Mouse (Mus musculus) hindbrain, embryonic 14.5 days (tissue): ENCODE measurements around the gene Zfp664. TPM values are rescaled to one million over a fixed set of nuclear protein-coding genes. Genes with fewer than 3 reads are reported as not detected.

Experiments
- ATAC-seq: fragments of 200-750 bp; cut with Nextera tagmentation; 2 replicates; pipeline ENCODE4 v1.8.0; 2017; ENCODE audit warnings: moderate number of reproducible peaks, mild to moderate bottlenecking, moderate TSS enrichment, moderate library complexity; ENCODE audit not compliant: low FRiP score
- DNase-seq: peaks from one replicate; pipeline ENCODE4 v3.0.0-alpha.2; 2015; ENCODE audit warnings: low spot score
- H3K27ac ChIP-seq: fragments of 300-500 bp; sonication (generic); 2 replicates; pipeline ENCODE4 v1.5.1; 2014; ENCODE audit warnings: mild to moderate bottlenecking, moderate library complexity
- H3K27me3 ChIP-seq: fragments of 300-500 bp; sonication (generic); 2 replicates; pipeline ENCODE4 v1.6.1; 2014; ENCODE audit warnings: mild to moderate bottlenecking, low read length, mixed read lengths; ENCODE audit not compliant: control insufficient read depth, insufficient read depth
- H3K36me3 ChIP-seq: fragments of 300-500 bp; sonication (generic); replicated peaks from 2 replicates; pipeline ENCODE4 v1.6.1; 2014; ENCODE audit not compliant: control insufficient read depth, insufficient read depth
- H3K4me1 ChIP-seq: fragments of 300-500 bp; sonication (generic); replicated peaks from 2 replicates; pipeline ENCODE4 v1.6.1; 2014; ENCODE audit warnings: antibody characterized with exemption, low read length, mixed read lengths; ENCODE audit not compliant: control insufficient read depth, insufficient read depth
- H3K4me2 ChIP-seq: fragments of 300-500 bp; sonication (generic); replicated peaks from 2 replicates; pipeline ENCODE4 v1.6.1; 2014; ENCODE audit warnings: mild to moderate bottlenecking, moderate library complexity
- H3K4me3 ChIP-seq: fragments of 300-500 bp; sonication (generic); replicated peaks from 2 replicates; pipeline ENCODE4 v1.5.1; 2014; ENCODE audit warnings: mild to moderate bottlenecking, low read length
- H3K9ac ChIP-seq: fragments of 300-500 bp; sonication (generic); 2 replicates; pipeline ENCODE4 v1.6.1; 2014
- H3K9me3 ChIP-seq: fragments of 300-500 bp; sonication (generic); 2 replicates; pipeline ENCODE4 v1.6.1; 2016; ENCODE audit warnings: low read length; ENCODE audit not compliant: control insufficient read depth
- WGBS: fragments of 180-500 bp; shearing (Covaris S2); extraction: QIAGEN DNeasy Blood & Tissue Kit; methylation state at CpG from one replicate; pipeline ENCODE4 v1.1.7; 2014; 5-methylcytosine and 5-hydroxymethylcytosine counted together
- polyA plus RNA-seq: library from polyadenylated mRNA; unstranded; fragments of >200 nt; fragmentation: Nextera tagmentation; extraction: Ambion mirVana; gene quantifications from 2 replicates; pipeline ENCODE4 v1.2.1, GENCODE M21; 2014

Zfp664 gene
- polyA plus RNA-seq, 1 experiment from 2014 or later, result 76.3 TPM

DNA sequence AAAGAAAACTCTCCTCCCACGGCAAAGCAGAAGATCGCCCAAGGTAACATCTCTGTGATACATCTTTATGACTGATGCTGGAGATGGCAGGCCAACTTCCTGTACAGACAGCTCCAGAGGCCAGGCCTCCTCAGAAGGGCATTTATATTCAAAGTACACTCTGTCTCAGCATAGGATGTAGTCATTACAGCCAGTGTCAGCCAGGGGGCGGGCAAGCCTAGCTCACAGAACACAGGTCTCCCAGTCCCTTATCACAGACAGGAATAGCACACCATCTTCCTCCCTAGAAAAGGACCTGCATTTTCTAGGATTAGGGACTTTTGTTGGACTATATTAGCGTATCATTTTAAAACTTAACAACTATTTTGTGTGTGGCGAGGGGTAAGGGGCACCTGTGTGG is 46.4 kb downstream of the Zfp664 start:
- Histone ChIP-seq H3K27me3 (no peaks in the 10 kb centered on the region), H3K36me3 (no peaks in the 10 kb centered on the region), H3K4me3 (no peak overlapping the region), H3K4me2 (no peak overlapping the region), H3K27ac (no peak overlapping the region), H3K9ac (no peak overlapping the region), H3K4me1 (peaks cover 14% of the 10 kb centered on the region), H3K9me3 (no peaks in the 10 kb centered on the region)
- DNase-seq, result peak; percentile 86
- WGBS, result 20% methylated on average over 5 of the region's 5 CpGs
- ATAC-seq, result peak; percentile 81

DNA sequence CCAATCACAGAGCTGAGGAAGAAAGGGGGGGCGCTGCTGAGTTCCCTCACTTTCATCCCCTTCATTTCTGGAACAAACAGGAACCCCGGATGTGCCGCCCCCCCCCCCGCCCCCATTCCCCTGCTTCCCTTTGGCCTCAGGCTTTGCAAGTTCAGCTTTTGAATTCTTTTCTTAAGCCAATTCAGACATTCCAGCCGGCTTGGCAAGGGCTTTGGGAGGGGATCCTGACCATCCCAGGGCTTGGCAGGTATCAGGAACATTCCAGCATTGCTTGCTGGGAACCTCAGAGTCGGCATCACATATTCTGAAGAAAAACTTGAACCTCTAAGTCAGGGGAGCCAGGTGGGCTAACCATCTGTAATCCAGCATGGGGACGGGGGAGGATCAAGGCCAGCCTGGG is 49.8 kb downstream of the Zfp664 start:
- H3K27ac ChIP-seq, result no peak overlapping the region
- 62% methylated on average over 6 of the region's 7 CpGs for WGBS
- DNase-seq, result no peak
- no peak for ATAC-seq
- H3K4me3 ChIP-seq, result no peak overlapping the region
- no peaks in the 10 kb centered on the region for H3K36me3 ChIP-seq
- H3K9me3 ChIP-seq, result no peaks in the 10 kb centered on the region
- H3K4me2 ChIP-seq, result no peak overlapping the region
- peaks cover 17% of the 10 kb centered on the region for H3K4me1 ChIP-seq
- H3K27me3 ChIP-seq, result no peaks in the 10 kb centered on the region
- H3K9ac ChIP-seq, result no peak overlapping the region

DNA sequence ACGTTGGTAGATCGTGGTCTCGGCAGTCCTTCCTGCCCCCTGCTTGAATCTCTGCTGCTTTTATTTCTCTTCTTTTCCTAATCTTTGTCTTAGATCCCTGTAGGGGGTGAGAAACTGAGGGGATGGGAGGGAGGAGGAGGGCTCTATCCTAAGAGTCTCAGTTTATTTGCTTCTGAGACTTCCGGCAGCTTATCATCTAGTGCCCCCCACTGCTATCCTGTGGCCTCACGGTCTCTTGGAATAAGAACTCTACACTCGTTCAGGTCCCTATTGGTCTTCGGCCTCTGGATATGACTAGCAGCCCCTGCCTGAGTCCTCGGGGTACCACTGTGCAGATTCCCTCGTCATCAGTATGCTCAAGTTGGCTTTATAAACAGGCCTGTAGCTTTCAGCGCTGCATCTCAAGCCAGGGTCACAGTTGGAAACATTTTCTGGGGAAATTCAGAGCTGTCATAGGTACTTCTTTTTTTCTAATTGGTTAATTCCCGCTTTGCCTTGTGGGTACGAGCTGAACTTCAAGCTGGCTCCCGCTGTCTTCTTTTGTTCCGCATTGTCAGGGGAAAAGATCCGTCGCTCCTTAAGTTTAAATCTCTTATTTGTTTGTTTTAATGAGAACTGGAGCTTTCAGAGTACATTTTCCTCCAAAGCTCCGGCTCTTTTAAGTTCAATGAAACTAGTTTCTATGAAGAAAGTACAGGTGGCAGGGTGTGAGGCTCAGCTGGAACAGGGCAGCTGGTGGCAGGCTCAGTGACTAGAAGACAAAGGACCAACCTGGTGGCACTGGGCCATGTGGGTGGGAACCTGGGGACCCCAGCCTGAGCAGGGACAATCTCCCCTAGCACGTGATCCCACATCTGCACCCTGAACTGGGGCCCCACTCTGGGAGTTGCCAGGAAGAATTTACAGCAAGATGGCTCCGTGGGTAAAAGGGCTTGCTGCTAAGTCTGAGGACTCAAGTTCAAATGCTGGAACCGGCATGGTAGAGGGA is 50.7 kb downstream of the Zfp664 start:
- Histone ChIP-seq H3K27me3 (no peaks in the 10 kb centered on the region), H3K4me3 (no peak overlapping the region), H3K4me1 (peaks cover 17% of the 10 kb centered on the region), H3K9me3 (no peaks in the 10 kb centered on the region), H3K36me3 (no peaks in the 10 kb centered on the region), H3K9ac (no peak overlapping the region), H3K27ac (peak overlapping the region; percentile 59; the same call in 1 of the 2 replicates), H3K4me2 (no peak overlapping the region)
- WGBS, result 25% methylated on average over 20 of the region's 20 CpGs
- DNase-seq, result no peak
- ATAC-seq, result no peak

DNA sequence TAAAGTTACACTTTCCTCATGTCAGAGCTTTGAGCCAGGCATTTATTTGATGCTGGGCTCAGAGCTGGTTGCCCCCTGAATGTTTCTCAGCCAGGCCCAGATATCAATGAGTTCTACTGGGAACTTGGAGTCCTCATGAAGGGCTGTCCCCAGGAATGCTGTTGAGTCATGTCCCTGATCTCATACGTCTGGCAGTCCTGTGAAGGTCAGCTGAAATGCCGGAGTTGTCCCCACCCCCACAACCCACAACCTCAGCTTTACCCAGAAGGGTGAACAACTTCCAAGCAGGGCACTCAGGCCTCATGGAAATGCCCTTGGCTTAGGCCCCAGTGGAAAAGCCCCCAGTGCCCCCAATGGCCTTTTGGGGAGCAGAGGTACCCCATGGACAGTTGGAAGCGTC is 57.3 kb downstream of the Zfp664 start:
- peaks cover 12% of the 10 kb centered on the region for H3K4me1 ChIP-seq
- no peak for DNase-seq
- H3K4me3 ChIP-seq, result no peak overlapping the region
- no peak overlapping the region for H3K27ac ChIP-seq
- 81% methylated on average over 3 of the region's 3 CpGs for WGBS
- H3K4me2 ChIP-seq, result no peak overlapping the region
- no peaks in the 10 kb centered on the region for H3K27me3 ChIP-seq
- no peaks in the 10 kb centered on the region for H3K9me3 ChIP-seq
- ATAC-seq, result no peak
- no peaks in the 10 kb centered on the region for H3K36me3 ChIP-seq
- H3K9ac ChIP-seq, result no peak overlapping the region

DNA sequence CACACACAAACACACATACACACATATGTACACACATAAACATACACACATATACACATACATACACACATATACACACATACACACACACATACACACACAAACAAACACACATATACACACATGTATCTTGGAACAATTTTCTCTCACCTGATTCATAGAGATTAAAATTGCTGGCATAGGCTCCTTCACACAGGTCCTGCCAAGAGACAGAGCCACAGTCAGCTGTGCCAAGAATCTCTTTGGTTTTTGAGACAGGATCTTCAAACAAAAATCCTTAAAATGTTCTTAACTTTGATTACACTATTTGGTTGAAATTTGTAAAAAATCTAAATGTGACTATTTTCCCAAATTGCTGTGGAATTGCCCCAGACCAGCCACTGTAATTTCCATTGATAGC is 58.9 kb downstream of the Zfp664 start:
- no peaks in the 10 kb centered on the region for H3K27me3 ChIP-seq
- H3K9ac ChIP-seq, result no peak overlapping the region
- ATAC-seq (no peak), DNase-seq (no peak)
- no peaks in the 10 kb centered on the region for H3K36me3 ChIP-seq
- no peaks in the 10 kb centered on the region for H3K9me3 ChIP-seq
- H3K4me1 ChIP-seq, result peaks cover 12% of the 10 kb centered on the region
- H3K27ac ChIP-seq, result no peak overlapping the region
- no peak overlapping the region for H3K4me3 ChIP-seq
- H3K4me2 ChIP-seq, result no peak overlapping the region

DNA sequence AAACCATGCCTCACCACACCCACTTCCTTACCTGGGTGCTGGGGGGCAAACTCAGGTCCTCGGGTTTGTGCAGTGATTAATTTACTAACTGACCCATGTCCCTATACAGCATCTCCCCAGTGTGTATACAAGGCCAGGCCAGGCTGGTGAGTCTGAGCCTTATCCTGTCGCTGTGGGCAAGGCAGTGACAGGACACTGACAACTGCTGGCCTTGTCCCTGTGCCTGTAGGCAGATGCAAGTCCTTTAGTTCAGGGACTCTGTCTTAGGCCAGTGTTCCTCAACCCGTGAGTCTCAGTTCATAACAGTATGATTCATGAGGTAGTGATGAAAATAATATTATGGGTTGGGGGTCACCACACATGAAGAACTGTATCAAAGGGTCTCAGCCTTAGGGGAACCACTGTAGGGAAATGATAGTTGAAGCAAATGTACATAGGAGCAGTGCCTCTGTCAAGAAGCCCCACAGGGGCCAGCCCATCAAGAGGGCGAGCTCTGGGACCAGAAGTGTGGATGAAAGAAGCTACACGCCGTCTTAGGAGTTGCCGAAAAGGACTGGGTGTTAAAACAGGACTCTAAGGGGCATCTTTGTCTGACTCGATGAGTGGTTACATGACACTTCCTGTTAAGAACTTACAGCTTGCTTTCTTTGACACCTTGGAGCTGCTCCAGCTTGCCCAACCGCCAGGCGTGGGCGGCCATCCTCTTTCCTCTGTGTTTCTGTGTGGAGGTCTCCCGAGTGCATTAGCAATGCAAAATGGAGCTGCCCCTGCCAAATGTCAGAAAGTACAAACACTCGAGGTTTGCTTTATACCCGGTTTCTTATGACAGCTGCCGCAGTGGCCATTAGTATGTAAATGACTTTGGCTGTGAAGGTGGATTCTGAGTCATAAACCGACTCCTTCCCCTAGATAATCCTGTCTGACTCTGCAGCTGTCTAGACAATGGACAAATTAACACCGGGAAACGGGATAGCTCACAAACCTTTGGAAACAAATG is 60.2 kb downstream of the Zfp664 start:
- H3K36me3 ChIP-seq, result no peaks in the 10 kb centered on the region
- no peaks in the 10 kb centered on the region for H3K27me3 ChIP-seq
- DNase-seq (peak; percentile 61), ATAC-seq (peak; percentile 78)
- H3K27ac ChIP-seq, result peak overlapping the region; percentile 74
- no peak overlapping the region for H3K4me2 ChIP-seq
- no peaks in the 10 kb centered on the region for H3K9me3 ChIP-seq
- 22% methylated on average over 18 of the region's 18 CpGs for WGBS
- no peak overlapping the region for H3K4me3 ChIP-seq
- peaks cover 12% of the 10 kb centered on the region for H3K4me1 ChIP-seq
- H3K9ac ChIP-seq, result 0 out of 2 replicates have a peak overlapping the region, but pooled peaks have one; percentile 4

DNA sequence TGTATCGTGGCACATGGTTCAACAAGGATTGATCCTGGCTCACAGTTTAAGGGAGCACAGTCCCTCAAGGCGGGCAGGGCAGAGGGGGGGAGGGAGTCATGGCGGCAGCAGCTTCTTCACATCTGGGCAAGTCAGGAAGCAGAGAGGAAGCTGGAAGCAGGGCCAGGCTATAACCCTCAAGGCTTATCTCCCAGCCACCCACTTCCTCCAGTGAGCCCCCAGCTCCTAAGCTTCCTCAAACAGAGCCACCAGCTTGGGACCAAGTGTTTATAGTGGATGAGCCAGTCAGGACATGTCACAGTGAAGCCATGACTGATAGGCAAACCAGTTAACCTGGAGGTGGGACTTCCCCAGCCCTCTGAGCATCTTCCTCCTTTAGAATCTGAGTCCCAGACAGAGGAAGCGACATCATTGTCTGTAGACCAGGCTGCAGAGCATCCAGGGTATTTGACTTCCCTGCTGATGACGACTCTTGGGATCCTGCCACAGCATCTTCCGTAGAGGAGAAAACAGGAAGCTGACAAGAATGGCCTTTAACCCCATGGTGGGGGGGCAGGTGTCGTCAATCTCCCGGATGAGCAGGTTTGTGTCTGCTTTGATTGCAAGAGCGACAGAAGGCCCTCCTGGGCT is 67.0 kb downstream of the Zfp664 start:
- Histone ChIP-seq H3K9ac (no peak overlapping the region), H3K27me3 (no peaks in the 10 kb centered on the region), H3K36me3 (no peaks in the 10 kb centered on the region), H3K27ac (no peak overlapping the region), H3K9me3 (no peaks in the 10 kb centered on the region), H3K4me2 (no peak overlapping the region), H3K4me1 (peaks cover 7% of the 10 kb centered on the region; the same call in 1 of the 2 replicates), H3K4me3 (no peak overlapping the region)
- 83% methylated on average over 9 of the region's 9 CpGs for WGBS
- ATAC-seq (no peak), DNase-seq (no peak)

DNA sequence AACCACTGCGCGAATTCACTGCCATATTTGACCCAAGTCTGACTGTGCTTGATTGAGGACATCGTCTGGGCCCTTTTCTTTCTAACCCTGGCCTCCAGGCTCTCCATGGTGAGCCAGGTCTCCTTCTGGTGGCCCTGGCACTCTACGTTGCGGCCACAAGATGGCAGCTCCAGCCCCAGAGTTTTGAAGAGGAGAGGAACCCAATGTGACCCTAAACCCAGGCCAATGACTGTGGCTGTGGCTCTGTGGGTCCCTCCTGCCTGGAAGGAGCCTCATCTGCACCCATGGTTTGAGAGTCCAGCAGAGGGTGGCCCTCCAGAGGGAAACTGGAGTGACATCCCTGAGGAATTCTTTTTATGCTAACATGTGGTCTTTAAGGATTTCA is 67.6 kb downstream of the Zfp664 start:
- 49% methylated on average over 5 of the region's 5 CpGs for WGBS
- Histone ChIP-seq H3K4me3 (no peak overlapping the region), H3K4me1 (peaks cover 7% of the 10 kb centered on the region; the same call in 1 of the 2 replicates), H3K9ac (no peak overlapping the region), H3K27ac (no peak overlapping the region), H3K27me3 (no peaks in the 10 kb centered on the region), H3K4me2 (no peak overlapping the region), H3K9me3 (no peaks in the 10 kb centered on the region), H3K36me3 (no peaks in the 10 kb centered on the region)
- ATAC-seq, result 0 out of 2 replicates have a peak, but pooled peaks have one; percentile 40
- DNase-seq, result peak; percentile 64
